Mouse (Mus musculus): ENCODE data around the gene Cacna2d3.

DNA sequence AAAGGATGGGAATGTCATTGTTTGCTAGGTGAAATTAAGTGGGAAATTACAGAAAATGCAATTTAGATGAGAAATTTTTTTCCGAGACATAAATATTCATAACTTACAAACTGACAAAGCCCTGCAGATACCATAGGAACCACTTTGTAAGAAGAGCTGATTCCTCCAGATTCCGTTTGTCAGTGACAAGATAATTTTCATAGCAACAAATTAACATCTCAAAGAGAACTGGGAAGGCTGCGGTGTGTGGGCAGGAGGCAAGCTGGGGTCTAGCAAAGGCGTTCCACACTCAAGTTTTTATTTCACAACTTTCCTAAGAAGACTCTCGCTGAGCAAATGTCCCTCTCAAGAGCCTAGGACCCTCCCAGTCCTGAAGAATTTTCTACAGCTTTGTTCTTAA lies 71.1 kb downstream of the Cacna2d3 start:
- TF ChIP-seq HCFC1 (IDR thresholded peaks at IDR 0.05; ENCODE audit: low read depth, low read length) (no peak), NELFE (IDR thresholded peaks at IDR 0.05; ENCODE audit: low read depth, low read length) (no peak), MAFK (IDR thresholded peaks at IDR 0.05; ENCODE audit: borderline replicate concordance, low read depth, low read length) (no peak), TCF12 (IDR thresholded peaks at IDR 0.05; ENCODE audit: low read depth, low read length) (no peak), CTCF (IDR thresholded peaks at IDR 0.05 in 2 of 3, conservative IDR thresholded peaks at IDR 0.05 in 1 of 3; ENCODE audit: control insufficient read depth in 1 of 3, insufficient read depth in 1 of 3, low read depth in 2 of 3, low read length in 3 of 3, poor library complexity in 1 of 3, severe bottlenecking in 1 of 3) (no peak)

All from MEL (cell line).